Mouse (Mus musculus): ENCODE measurements around the gene Btnl4.
"Not testable (repeated sequence)": the region's sequence is repeated elsewhere in the genome, so short reads cannot be mapped to it uniquely, and the experiment has no call there.

GRCm38 (mm10) chr17:34495156-34495555 is 18.0 kb upstream of the Btnl4 start:
- TF ChIP-seq CHD2 (IDR thresholded peaks at IDR 0.05; ENCODE audit: low read depth, low read length); MAFK (IDR thresholded peaks at IDR 0.05; ENCODE audit: insufficient read depth, low read depth, low read length); ZNF384 (IDR thresholded peaks at IDR 0.05; ENCODE audit: low read depth, low read length); HCFC1 (IDR thresholded peaks at IDR 0.05; ENCODE audit: borderline replicate concordance, insufficient read depth, low read length); ZC3H11A (IDR thresholded peaks at IDR 0.05; ENCODE audit: borderline replicate concordance, low read depth, low read length): not testable (repeated sequence)

Measured in ES-E14 (cell line).